Mouse (Mus musculus) gastrocnemius, postnatal 25 days (tissue): Measurements from ENCODE around the gene Olfr347. TPM values are rescaled to one million over a fixed set of nuclear protein-coding genes. Genes with fewer than 3 reads are reported as not detected.

Experiments used
- DNase-seq: peaks from one replicate; pipeline ENCODE4 v3.0.0; 2022
- long read RNA-seq, 2 experiments: library from polyadenylated mRNA; stranded (forward); transcript quantifications; one replicate each; pipeline ENCODE4 v2.0.0; 2021
- total RNA-seq, 2 experiments: library from RNA; stranded (reverse); gene quantifications; 1 replicate in 1 of 2; 2 replicates in 1 of 2; pipeline ENCODE4 v1.2.3; 2021

Olfr347 gene
- not detected for total RNA-seq
- long read RNA-seq, experiment 1, result 0 reads
- long read RNA-seq, experiment 2, result 0 reads

- DNase-seq, result no peak
Observed at GRCm38 (mm10) chr2:36731602-36732001, at the start of gene Olfr347. Gene Olfr347 (plus strand): TSS chr2:36731902.

- no peak for DNase-seq
Observed at GRCm38 (mm10) chr2:36685488-36685887, 46.2 kb upstream of the Olfr347 start, which contains the start of gene Olfr346. Gene Olfr346 (plus strand): TSS chr2:36685788.

GRCm38 (mm10) chr2:36736226-36736625, 4.5 kb downstream of the Olfr347 start:
- no peak for DNase-seq

GRCm38 (mm10) chr2:36783976-36784375, 52.3 kb downstream of the Olfr347 start, which contains the start of gene Olfr348:
Gene Olfr348 (plus strand): TSS chr2:36784276.
- no peak for DNase-seq

Other genes with a start within 250 kb of the Olfr347 start
- not detected for gene Olfr341, start 249.4 kb upstream of the Olfr347 start, total RNA-seq
- not detected for gene Olfr342, start 206.9 kb upstream of the Olfr347 start, total RNA-seq
- gene Olfr344, start 165.2 kb upstream of the Olfr347 start, total RNA-seq, result not detected
- gene Olfr345, start 91.9 kb upstream of the Olfr347 start, total RNA-seq, result not detected
- not detected for gene Olfr346, start 46.1 kb upstream of the Olfr347 start, total RNA-seq
- not detected for gene Olfr348, start 52.4 kb downstream of the Olfr347 start, total RNA-seq
- not detected for gene Olfr50, start 58.6 kb downstream of the Olfr347 start, total RNA-seq
- gene Olfr3, start 85.1 kb downstream of the Olfr347 start, total RNA-seq, result not detected
- not detected for gene Olfr350, start 114.4 kb downstream of the Olfr347 start, total RNA-seq
- not detected for gene Olfr351, start 130.8 kb downstream of the Olfr347 start, total RNA-seq
- gene Olfr352, start 136.6 kb downstream of the Olfr347 start, total RNA-seq, result not detected
- gene Olfr353, start 161.0 kb downstream of the Olfr347 start, total RNA-seq, result not detected
- gene Olfr354, start 173.8 kb downstream of the Olfr347 start, total RNA-seq, result not detected
- not detected for gene Olfr355, start 197.0 kb downstream of the Olfr347 start, total RNA-seq
- gene Olfr356, start 205.2 kb downstream of the Olfr347 start, total RNA-seq, result not detected